Mouse (Mus musculus) forebrain, postnatal 0 days (tissue): ENCODE data around the gene Kcnb1. TPM values are rescaled to one million over a fixed set of nuclear protein-coding genes. Genes with fewer than 3 reads are reported as not detected.

Source experiments
- ATAC-seq: fragments of 200-750 bp; cut with Nextera tagmentation; 2 replicates; pipeline ENCODE4 v1.8.0; 2017; ENCODE audit warnings: mild to moderate bottlenecking, moderate library complexity
- DNase-seq: peaks from one replicate; pipeline ENCODE4 v3.0.0-alpha.2; 2015
- H3K27ac ChIP-seq: fragments of 300-500 bp; sonication (generic); 2 replicates; pipeline ENCODE4 v1.5.1; 2014; ENCODE audit warnings: low read depth, mild to moderate bottlenecking, antibody characterized with exemption, low read length, moderate library complexity, mixed read lengths
- H3K27me3 ChIP-seq: fragments of 300-500 bp; sonication (generic); 2 replicates; pipeline ENCODE4 v1.6.1; 2014; ENCODE audit warnings: mild to moderate bottlenecking, low read length, mixed read lengths; ENCODE audit not compliant: insufficient read depth
- H3K36me3 ChIP-seq: fragments of 300-500 bp; sonication (generic); 2 replicates; pipeline ENCODE4 v1.6.1; 2014; ENCODE audit warnings: mild to moderate bottlenecking, moderate library complexity; ENCODE audit not compliant: insufficient read depth
- H3K4me1 ChIP-seq: fragments of 300-500 bp; sonication (generic); 2 replicates; pipeline ENCODE4 v1.6.1; 2014; ENCODE audit warnings: antibody characterized with exemption; ENCODE audit not compliant: insufficient read depth
- H3K4me2 ChIP-seq: fragments of 300-500 bp; sonication (generic); 2 replicates; pipeline ENCODE4 v1.6.1; 2014; ENCODE audit warnings: low read depth, mild to moderate bottlenecking, moderate library complexity
- H3K4me3 ChIP-seq: fragments of 300-500 bp; sonication (generic); 2 replicates; pipeline ENCODE4 v1.5.1; 2014; ENCODE audit warnings: low read depth, low read length, mixed read lengths
- H3K9ac ChIP-seq: fragments of 300-500 bp; sonication (generic); 2 replicates; pipeline ENCODE4 v1.6.1; 2014; ENCODE audit warnings: mild to moderate bottlenecking
- H3K9me3 ChIP-seq: fragments of 300-500 bp; sonication (generic); 2 replicates; pipeline ENCODE4 v1.6.1; 2016; ENCODE audit warnings: low read length
- CTCF ChIP-seq: sonication (generic); IDR thresholded peaks from 2 replicates; pipeline ENCODE4 v1.5.1; 2016; ENCODE audit warnings: antibody characterized with exemption, control low read depth, low read depth
- WGBS: fragments of 180-500 bp; shearing (Covaris S2); extraction: QIAGEN DNeasy Blood & Tissue Kit; methylation state at CpG from one replicate; pipeline ENCODE4 v1.1.7; 2014; 5-methylcytosine and 5-hydroxymethylcytosine counted together
- polyA plus RNA-seq: library from polyadenylated mRNA; unstranded; fragments of >200 nt; fragmentation: Nextera tagmentation; extraction: Ambion mirVana; gene quantifications from 2 replicates; pipeline ENCODE4 v1.2.1, GENCODE M21; 2015
- total RNA-seq: library from RNA; depleted of rRNA; stranded (reverse); fragments of >200 nt; gene quantifications from 2 replicates; pipeline ENCODE4 v1.2.3, GENCODE M21; 2014

Gene Kcnb1
- total and polyA plus RNA-seq, 2 experiments from 2014 or later = 4.1 to 21.8 TPM

GRCm38 (mm10) chr2:167109506-167109905, 80.4 kb downstream of the Kcnb1 start:
- no peak for ATAC-seq
- Histone ChIP-seq H3K36me3 (peaks cover 4% of the 10 kb centered on the region), H3K4me3 (no peak overlapping the region), H3K9me3 (no peaks in the 10 kb centered on the region), H3K4me1 (no peaks in the 10 kb centered on the region), H3K9ac (no peak overlapping the region), H3K4me2 (no peak overlapping the region), H3K27me3 (no peaks in the 10 kb centered on the region), H3K27ac (no peak overlapping the region)
- TF ChIP-seq CTCF = no peak
- WGBS = 75% methylated on average over 8 of the region's 8 CpGs
- DNase-seq = no peak

GRCm38 (mm10) chr2:167103546-167103945, 86.4 kb downstream of the Kcnb1 start:
- Histone ChIP-seq H3K4me3 (no peak overlapping the region), H3K4me2 (no peak overlapping the region), H3K36me3 (peaks cover 18% of the 10 kb centered on the region), H3K9me3 (no peaks in the 10 kb centered on the region), H3K4me1 (no peaks in the 10 kb centered on the region), H3K9ac (no peak overlapping the region), H3K27me3 (no peaks in the 10 kb centered on the region), H3K27ac (no peak overlapping the region)
- ATAC-seq = no peak
- TF ChIP-seq CTCF = no peak
- DNase-seq = no peak
- WGBS = 29% methylated on average over 7 of the region's 7 CpGs

- WGBS = 83% methylated on average over 17 of the region's 17 CpGs
- no peak for TF ChIP-seq CTCF
- DNase-seq (no peak), ATAC-seq (no peak)
- Histone ChIP-seq H3K4me2 (no peak overlapping the region), H3K27ac (no peak overlapping the region), H3K27me3 (no peaks in the 10 kb centered on the region), H3K36me3 (peaks cover 18% of the 10 kb centered on the region), H3K4me1 (no peaks in the 10 kb centered on the region), H3K4me3 (no peak overlapping the region), H3K9me3 (no peaks in the 10 kb centered on the region), H3K9ac (no peak overlapping the region)
Measured at GRCm38 (mm10) chr2:167101743-167102441, 88.1 kb downstream of the Kcnb1 start.

DNA sequence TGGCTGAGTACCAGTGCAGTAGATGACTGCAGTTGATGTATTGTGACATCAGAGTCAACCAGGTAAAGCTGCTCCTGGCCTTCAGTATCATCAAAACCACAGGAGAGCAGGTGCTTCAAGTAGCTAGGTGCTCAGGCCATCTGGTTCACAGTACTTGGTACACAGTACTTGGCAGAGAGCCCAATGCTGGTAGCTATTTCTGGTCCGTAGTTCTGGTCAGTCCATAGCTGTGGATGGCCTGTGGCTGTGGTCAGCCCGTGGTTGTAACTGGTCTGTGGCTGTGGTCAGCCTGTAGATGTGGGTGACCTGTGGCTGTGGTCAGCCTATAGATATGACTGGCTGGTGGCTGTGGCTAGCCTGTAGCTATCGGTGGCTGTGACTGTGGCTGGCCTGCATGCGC, 95.3 kb downstream of the Kcnb1 start:
- no peak overlapping the region for H3K4me2 ChIP-seq
- ATAC-seq = no peak
- no peaks in the 10 kb centered on the region for H3K36me3 ChIP-seq
- no peaks in the 10 kb centered on the region for H3K27me3 ChIP-seq
- H3K9ac ChIP-seq = no peak overlapping the region
- 86% methylated on average over 4 of the region's 4 CpGs for WGBS
- no peak overlapping the region for H3K4me3 ChIP-seq
- TF ChIP-seq CTCF = no peak
- H3K9me3 ChIP-seq = no peaks in the 10 kb centered on the region
- no peaks in the 10 kb centered on the region for H3K4me1 ChIP-seq
- DNase-seq = no peak
- no peak overlapping the region for H3K27ac ChIP-seq

GRCm38 (mm10) chr2:167093171-167093900, 96.6 kb downstream of the Kcnb1 start:
- no peaks in the 10 kb centered on the region for H3K27me3 ChIP-seq
- no peak for ATAC-seq
- TF ChIP-seq CTCF = no peak
- 91% methylated on average over 13 of the region's 13 CpGs for WGBS
- no peaks in the 10 kb centered on the region for H3K36me3 ChIP-seq
- H3K4me3 ChIP-seq = no peak overlapping the region
- H3K4me2 ChIP-seq = no peak overlapping the region
- no peaks in the 10 kb centered on the region for H3K9me3 ChIP-seq
- H3K9ac ChIP-seq = no peak overlapping the region
- no peaks in the 10 kb centered on the region for H3K4me1 ChIP-seq
- DNase-seq = no peak
- no peak overlapping the region for H3K27ac ChIP-seq

DNA sequence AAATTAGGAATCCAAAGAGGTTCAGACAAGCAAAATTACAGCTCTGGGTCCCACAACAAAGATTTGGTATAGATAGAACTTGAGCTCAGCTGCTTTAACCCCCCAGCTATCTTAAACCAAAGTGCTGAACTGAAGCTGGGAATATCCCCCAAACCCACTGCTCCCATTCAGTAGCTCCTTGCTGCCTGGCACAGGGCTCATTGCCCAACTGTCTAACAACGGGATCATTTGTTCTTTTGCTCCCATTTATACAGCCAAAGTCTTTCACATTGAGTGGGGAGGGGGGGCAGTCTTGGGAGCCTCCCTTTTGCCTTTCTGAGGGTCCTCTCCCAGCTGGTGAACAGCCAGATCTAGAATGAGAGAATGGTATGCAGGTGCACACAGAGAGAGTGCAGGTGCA, 99.7 kb downstream of the Kcnb1 start:
- no peak for ATAC-seq
- Histone ChIP-seq H3K4me2 (no peak overlapping the region), H3K27me3 (no peaks in the 10 kb centered on the region), H3K9ac (no peak overlapping the region), H3K36me3 (no peaks in the 10 kb centered on the region), H3K27ac (no peak overlapping the region), H3K4me1 (no peaks in the 10 kb centered on the region), H3K4me3 (no peak overlapping the region), H3K9me3 (no peaks in the 10 kb centered on the region)
- TF ChIP-seq CTCF = no peak
- WGBS = 10% methylated on average over 1 of the region's 1 CpGs
- no peak for DNase-seq

GRCm38 (mm10) chr2:167086836-167087235, 103.1 kb downstream of the Kcnb1 start:
- H3K4me2 ChIP-seq = no peak overlapping the region
- DNase-seq (no peak), ATAC-seq (no peak)
- 91% methylated on average over 5 of the region's 5 CpGs for WGBS
- no peak for TF ChIP-seq CTCF
- no peak overlapping the region for H3K27ac ChIP-seq
- no peaks in the 10 kb centered on the region for H3K9me3 ChIP-seq
- H3K4me1 ChIP-seq = no peaks in the 10 kb centered on the region
- no peak overlapping the region for H3K4me3 ChIP-seq
- no peaks in the 10 kb centered on the region for H3K27me3 ChIP-seq
- H3K9ac ChIP-seq = no peak overlapping the region
- no peaks in the 10 kb centered on the region for H3K36me3 ChIP-seq
